Mouse (Mus musculus) kidney, postnatal 4 days (tissue): ENCODE data around the gene B4galt5.

Experiments used
- DNase-seq, 2 experiments: peaks; one replicate each; pipeline ENCODE4 v3.0.0; 2021; ENCODE audit warnings: mixed read lengths in 2 of 2

B4galt5 gene

GRCm38 (mm10) chr2:167330581-167330980, 18.4 kb downstream of the B4galt5 start:
- DNase-seq, result no peak

- no peak for DNase-seq
These were observed 19.3 kb downstream of the B4galt5 start for GRCm38 (mm10) chr2:167329478-167330262.

- no peak for DNase-seq
These were observed 20.6 kb downstream of the B4galt5 start for GRCm38 (mm10) chr2:167328340-167328739.

- DNase-seq, result no peak
These were observed 22.4 kb downstream of the B4galt5 start for GRCm38 (mm10) chr2:167326582-167326981.

DNA sequence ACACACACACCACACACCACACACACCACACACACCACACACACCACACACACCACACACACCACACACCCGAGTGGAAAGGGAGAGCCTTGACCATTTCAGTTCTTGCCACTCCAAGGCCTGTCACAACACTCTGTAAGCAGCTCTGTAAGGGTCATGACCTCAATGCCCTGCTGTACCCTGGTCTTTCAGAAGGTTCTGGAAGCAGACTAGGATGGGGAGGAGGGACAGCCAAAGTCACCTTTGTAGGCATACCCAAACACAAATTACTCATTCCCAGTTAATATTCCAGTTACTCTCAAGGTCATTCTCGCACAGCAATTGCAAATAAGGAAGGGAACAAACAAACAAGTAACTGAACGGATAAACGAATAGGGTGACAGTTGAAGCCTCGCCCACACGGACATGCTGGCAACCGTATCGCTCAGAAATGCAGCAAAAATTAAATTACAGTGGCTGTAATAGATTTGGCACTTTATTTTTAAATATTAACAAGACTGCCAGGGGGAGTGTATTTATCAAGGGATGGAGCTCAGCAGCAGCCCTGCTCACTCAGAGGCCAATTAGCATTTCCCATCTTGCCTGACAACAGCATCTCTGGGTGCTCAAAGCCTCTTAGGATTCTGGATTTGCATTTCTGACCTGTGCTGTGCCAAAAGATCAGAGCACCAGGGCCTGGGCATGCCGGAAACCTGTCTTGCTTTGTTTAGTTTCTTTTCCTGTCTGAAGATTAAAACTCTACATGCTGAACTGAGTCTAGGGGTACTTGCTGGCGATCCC, 24.6 kb downstream of the B4galt5 start:
- DNase-seq, result no peak

GRCm38 (mm10) chr2:167323116-167323515, 25.9 kb downstream of the B4galt5 start:
- no peak for DNase-seq

- DNase-seq, result no peak
These were observed 27.6 kb downstream of the B4galt5 start for GRCm38 (mm10) chr2:167321372-167321771.

GRCm38 (mm10) chr2:167318981-167319380, 30.0 kb downstream of the B4galt5 start:
- DNase-seq, result peak in 1 of 2 experiments; percentile 55

- DNase-seq, result no peak
These were observed 32.2 kb downstream of the B4galt5 start for GRCm38 (mm10) chr2:167316724-167317187.

DNA sequence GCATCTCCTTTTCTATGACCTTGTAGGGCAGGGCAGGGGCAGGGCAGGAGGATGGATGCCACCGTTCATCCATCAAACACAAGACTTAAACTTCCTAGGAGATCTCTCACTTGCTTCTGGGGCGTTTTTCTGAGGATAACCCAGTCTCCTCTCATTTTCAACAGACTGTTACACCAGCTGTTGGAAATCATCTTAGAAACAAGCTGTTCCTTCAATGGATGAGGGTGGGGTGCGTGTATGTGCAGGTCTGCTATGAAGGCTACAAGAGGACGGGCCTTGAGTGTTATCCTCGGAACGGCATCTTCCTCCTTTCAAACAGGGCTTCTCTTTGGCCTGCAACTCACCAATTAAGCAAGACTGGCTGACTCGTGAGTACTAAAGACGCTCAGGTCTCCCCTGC, 34.5 kb downstream of the B4galt5 start:
- no peak for DNase-seq

DNA sequence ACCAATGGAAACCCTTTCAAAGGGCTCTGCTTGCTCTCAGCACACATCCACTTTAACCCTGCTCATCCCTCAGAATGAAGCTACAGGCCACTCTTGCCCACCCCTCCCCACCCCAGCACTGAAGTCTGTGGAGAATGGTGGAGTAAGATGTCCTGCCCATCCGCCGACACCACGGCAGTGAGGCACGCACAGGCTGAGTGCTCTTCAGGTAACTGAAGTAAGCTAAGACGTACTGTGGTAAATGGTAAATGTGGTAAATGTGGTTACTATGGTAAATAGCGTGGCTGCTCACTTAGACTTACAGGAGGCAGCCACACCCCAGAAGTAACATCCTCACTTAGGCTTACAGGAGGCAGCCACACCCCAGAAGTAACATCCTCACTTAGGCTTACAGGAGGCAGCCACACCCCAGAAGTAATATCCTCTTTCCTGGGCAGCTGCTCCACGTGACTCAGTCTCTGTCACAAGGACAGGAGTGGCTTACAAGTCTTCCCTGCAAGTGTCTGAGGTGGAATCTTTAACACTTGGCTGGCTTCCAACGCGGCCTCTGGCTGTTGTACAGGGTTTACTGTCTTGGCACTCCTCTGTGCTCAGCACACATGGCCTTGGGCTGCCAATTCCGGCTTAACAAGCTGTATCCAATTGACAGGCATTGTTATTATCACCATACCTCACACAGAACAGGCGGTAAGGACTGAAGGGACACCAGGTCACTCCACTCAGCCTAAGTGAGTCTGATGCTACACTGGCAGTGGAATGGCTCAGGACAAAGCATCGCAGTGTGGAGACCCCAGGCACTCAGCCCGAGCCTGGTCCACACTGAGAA, 35.3 kb downstream of the B4galt5 start:
- peak; percentile 77 to 87 for DNase-seq

DNA sequence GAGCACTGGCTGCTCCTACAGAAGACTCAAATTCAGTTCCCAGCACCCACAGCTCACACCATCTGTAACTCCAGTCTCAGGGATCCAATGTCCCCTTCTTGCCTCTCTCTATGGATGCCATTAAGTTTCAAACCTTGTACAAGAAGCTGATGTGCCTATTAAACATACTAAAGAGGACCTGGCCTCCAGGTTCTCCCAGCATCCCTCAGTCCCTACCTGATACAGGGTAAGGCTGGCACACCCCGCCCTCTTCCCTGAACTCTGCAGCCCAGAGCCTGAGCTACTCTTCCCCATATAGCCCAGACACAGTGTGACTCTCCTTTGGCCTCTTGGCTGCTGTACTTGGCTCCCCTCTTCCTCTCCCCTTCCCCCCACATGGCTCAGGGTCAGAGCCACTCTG, 38.9 kb downstream of the B4galt5 start:
- no peak for DNase-seq

DNA sequence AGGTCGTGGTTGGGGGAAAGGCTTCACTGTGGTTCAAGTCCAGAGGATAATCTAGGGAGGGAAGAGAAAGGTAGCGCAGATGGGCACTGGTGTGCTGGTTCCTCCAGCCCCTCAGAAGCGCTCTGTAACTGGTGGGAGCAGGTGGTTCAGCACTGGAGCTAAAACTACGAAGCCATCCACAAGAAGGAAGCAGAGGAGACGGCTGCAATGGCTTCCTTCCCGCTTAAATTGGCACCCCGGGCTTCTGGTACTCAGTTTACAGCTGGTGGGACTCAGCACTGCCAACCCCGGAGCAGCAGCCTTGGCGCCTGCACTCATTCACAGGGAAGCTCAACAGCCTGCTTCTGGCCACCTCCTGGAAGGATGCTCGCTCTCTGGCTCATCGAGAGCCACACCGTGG, 39.7 kb downstream of the B4galt5 start:
- no peak for DNase-seq

DNA sequence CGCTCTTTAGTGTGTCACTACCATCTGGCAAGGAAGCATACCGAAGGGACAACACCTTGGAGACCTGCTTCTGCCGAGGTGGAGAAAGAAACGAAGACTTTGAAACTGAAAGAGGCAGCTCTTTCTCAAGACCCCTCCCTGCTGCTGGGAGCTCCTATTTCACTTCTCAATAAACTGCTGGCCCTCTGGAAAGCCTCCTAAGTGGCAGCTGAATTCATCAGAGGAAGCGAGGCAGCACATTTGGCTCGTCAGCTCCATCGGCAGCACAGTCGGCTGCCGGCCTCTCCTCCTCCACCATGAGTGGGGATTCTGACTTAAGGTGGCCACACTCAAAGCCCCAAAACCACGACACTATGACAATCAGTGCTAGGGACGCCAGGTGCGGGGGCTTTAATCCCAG, 41.3 kb downstream of the B4galt5 start:
- DNase-seq, result peak; percentile 42 to 56

- DNase-seq, result peak; percentile 51 to 71
These were observed 42.1 kb downstream of the B4galt5 start for GRCm38 (mm10) chr2:167306626-167307541.

- DNase-seq, result no peak
These were observed 42.7 kb downstream of the B4galt5 start for GRCm38 (mm10) chr2:167306273-167306594.

DNA sequence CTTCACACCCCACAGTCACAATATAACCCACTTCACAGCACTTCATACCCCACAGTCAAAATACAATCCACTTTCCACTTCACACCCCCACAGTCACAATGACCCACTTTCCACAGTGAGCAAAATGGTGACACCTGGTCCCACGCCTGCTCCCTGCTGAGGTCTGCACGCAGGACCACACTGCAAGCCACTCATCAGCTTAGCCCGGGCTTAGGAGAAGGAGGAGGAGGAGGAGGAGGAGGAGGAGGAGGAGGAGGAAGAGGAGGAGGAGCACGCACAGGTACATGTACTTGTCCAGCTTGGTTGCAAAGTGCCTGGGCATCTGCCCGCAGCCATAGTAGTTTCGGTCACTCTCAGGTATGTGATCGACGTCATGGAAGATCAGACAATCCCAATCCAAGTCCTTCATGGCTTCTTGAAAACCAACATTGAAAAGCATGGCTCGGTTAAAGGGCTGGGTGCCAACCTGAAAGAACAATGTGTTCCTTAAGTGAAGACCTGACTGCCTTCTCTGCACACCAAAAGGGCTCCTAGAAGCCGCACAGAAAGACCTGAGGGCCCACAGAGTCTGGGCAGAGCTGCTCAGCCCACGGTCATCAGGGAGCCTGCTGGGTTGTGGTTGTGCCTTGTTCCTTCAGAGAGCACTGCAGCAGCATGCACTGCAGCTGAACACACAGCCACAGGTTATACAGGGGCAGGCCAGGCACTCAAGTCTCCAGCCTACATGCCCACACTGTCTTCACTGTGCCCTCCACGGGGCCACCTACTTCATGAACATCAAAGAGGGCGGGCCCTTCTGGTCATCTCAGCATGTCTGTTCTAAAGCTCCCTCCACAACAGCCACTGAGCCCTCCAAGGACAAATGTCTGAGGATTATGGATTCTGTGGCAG, 43.4 kb downstream of the B4galt5 start:
- no peak for DNase-seq

- no peak for DNase-seq
These were observed 44.2 kb downstream of the B4galt5 start for GRCm38 (mm10) chr2:167304651-167305381.

DNA sequence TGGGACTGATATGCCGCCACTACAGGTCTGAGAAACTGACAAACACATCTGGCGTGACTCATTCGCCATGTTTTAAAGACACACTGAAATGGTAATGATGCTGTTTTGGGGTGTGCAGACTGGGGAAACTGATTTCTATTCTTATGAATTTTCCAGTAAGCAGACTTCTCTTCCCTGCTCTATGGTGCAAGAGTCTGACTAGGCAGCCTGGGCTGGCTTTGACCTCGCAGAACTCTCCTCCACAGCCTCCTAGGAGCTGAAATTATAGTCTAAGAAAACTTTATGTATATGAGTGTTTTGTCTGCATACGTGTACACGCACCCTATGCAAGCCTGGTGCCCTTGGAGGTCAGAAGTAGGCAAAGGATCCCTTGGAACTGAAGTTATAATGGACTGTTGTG, 45.2 kb downstream of the B4galt5 start:
- no peak for DNase-seq

- DNase-seq, result no peak
These were observed 45.8 kb downstream of the B4galt5 start for GRCm38 (mm10) chr2:167303196-167303595.
